9 mouse cellular contexts compared by ENCODE assay signal in genomic region chr3:9153690-9154089, GRCm38 (mm10).
DNase-seq lines count a peak whose midpoint lies in the region.
"Had no signal": no experiment of that assay in that cellular context is flagged by ENCODE, and none has a peak within 500 bp of the region (broad histone marks: within the 10 kb centered on the region; RNA-seq: fewer than 3 reads in every experiment).

No protein-coding gene starts in this region.

- peak; percentile 23 to 47 for DNase-seq in adrenal gland, adult (ENCODE audit: inconsistent age in 2 of 2, low spot score in 1 of 2)
- DNase-seq in adrenal gland, postnatal 10 days, result no peak
- DNase-seq in right cerebral cortex, adult 18-20 months, result peak; percentile 37
- DNase-seq in right cerebral cortex, postnatal 14 days, result no peak
- DNase-seq in cerebellum, postnatal 10 days, result peak; percentile 27 to 45
- peak; percentile 12 for DNase-seq in telencephalon, adult 2 months (ENCODE audit: low read depth, low spot score)
- DNase-seq in urinary bladder, postnatal 36 days (ENCODE audit: low spot score in 2 of 2), result no peak
- no peak for DNase-seq in gastrocnemius, postnatal 10 days
- DNase-seq: adrenal gland, postnatal 14 days had no signal

Comparison
In these comparisons a context has a peak if more than half of its experiments do, and no peak if none do; other contexts are left out.
1. DNase-seq: peak in adrenal gland, adult (2 of 2), right cerebral cortex, adult 18-20 months (single experiment), cerebellum, postnatal 10 days (2 of 2) and telencephalon, adult 2 months (single experiment); none in adrenal gland, postnatal 10 days (single experiment), right cerebral cortex, postnatal 14 days (single experiment), urinary bladder, postnatal 36 days (0 of 2) and gastrocnemius, postnatal 10 days (single experiment).